Mouse (Mus musculus): ENCODE results near the gene Hist2h2aa2. TPM values are rescaled to one million over a fixed set of nuclear protein-coding genes. Genes with fewer than 3 reads are reported as not detected.
"Not testable (repeated sequence)": the region's sequence is repeated elsewhere in the genome, so short reads cannot be mapped to it uniquely, and the experiment has no call there.

Gene Hist2h2aa2
- polyA plus RNA-seq, 1 experiment: 162 TPM

- Histone ChIP-seq H3K36me3 (ENCODE audit: control insufficient read depth, insufficient read depth, low read length) (no peaks in the 10 kb centered on the region), H3K4me3 (ENCODE audit: insufficient read depth, low read depth, low read length) (no peak overlapping the region), H3K27ac (ENCODE audit: insufficient read depth, low read depth, low read length) (no peak overlapping the region), H3K4me1 (ENCODE audit: control insufficient read depth, insufficient read depth, low read length) (peaks cover 10% of the 10 kb centered on the region; the same call in 1 of the 2 replicates), H3K27me3 (replicated peaks; ENCODE audit: control insufficient read depth, insufficient read depth, low read length) (no peaks in the 10 kb centered on the region)
- TF ChIP-seq POLR2A (IDR thresholded peaks at IDR 0.05; ENCODE audit: low read depth, low read length) (no peak), CTCF (conservative IDR thresholded peaks at IDR 0.05; ENCODE audit: insufficient read depth, insufficient read length, low read depth, low read length) (no peak)
- WGBS: 81% methylated on average over 9 of the region's 9 CpGs
- DNase-seq: peak; percentile 9
Measured at GRCm38 (mm10) chr3:96240799-96241197, 722 bp upstream of the Hist2h2aa2 start.

- H3K4me1 ChIP-seq (ENCODE audit: control insufficient read depth, insufficient read depth, low read length); H3K36me3 ChIP-seq (ENCODE audit: control insufficient read depth, insufficient read depth, low read length); H3K27me3 ChIP-seq (replicated peaks; ENCODE audit: control insufficient read depth, insufficient read depth, low read length): not testable (repeated sequence)
- peak within 1 kb of the TSS; percentile 65 for H3K4me3 ChIP-seq (ENCODE audit: insufficient read depth, low read depth, low read length)
- WGBS: 3% methylated on average over 22 of the region's 68 CpGs
- H3K27ac ChIP-seq (ENCODE audit: insufficient read depth, low read depth, low read length): peak within 1 kb of the TSS; percentile 86
- peak; percentile 73 for DNase-seq
Measured at GRCm38 (mm10) chr3:96238954-96239793, 902 bp downstream of the Hist2h2aa2 start, which contains the start of gene Hist2h3c2. TSS of gene Hist2h3c2 (minus strand) at chr3:96239127.

GRCm38 (mm10) chr3:96237904-96238511, 2.1 kb downstream of the Hist2h2aa2 start:
- WGBS: 24% methylated on average over 12 of the region's 12 CpGs
- no peaks in the 10 kb centered on the region for H3K36me3 ChIP-seq (ENCODE audit: control insufficient read depth, insufficient read depth, low read length)
- no peak overlapping the region for H3K27ac ChIP-seq (ENCODE audit: insufficient read depth, low read depth, low read length)
- TF ChIP-seq POLR2A (IDR thresholded peaks at IDR 0.05; ENCODE audit: low read depth, low read length): no peak
- TF ChIP-seq CTCF (conservative IDR thresholded peaks at IDR 0.05; ENCODE audit: insufficient read depth, insufficient read length, low read depth, low read length): no peak
- H3K27me3 ChIP-seq (replicated peaks; ENCODE audit: control insufficient read depth, insufficient read depth, low read length): no peaks in the 10 kb centered on the region
- no peak overlapping the region for H3K4me3 ChIP-seq (ENCODE audit: insufficient read depth, low read depth, low read length)
- no peak for DNase-seq
- peaks cover 3% of the 10 kb centered on the region; the same call in 1 of the 2 replicates for H3K4me1 ChIP-seq (ENCODE audit: control insufficient read depth, insufficient read depth, low read length)

- Histone ChIP-seq H3K4me3 (ENCODE audit: insufficient read depth, low read depth, low read length) (no peak overlapping the region), H3K27ac (ENCODE audit: insufficient read depth, low read depth, low read length) (no peak overlapping the region), H3K36me3 (ENCODE audit: control insufficient read depth, insufficient read depth, low read length) (no peaks in the 10 kb centered on the region), H3K27me3 (replicated peaks; ENCODE audit: control insufficient read depth, insufficient read depth, low read length) (no peaks in the 10 kb centered on the region), H3K4me1 (ENCODE audit: control insufficient read depth, insufficient read depth, low read length) (peaks cover 3% of the 10 kb centered on the region; the same call in 1 of the 2 replicates)
- no peak for DNase-seq
- TF ChIP-seq POLR2A (IDR thresholded peaks at IDR 0.05; ENCODE audit: low read depth, low read length) (no peak), CTCF (conservative IDR thresholded peaks at IDR 0.05; ENCODE audit: insufficient read depth, insufficient read length, low read depth, low read length) (no peak)
- 79% methylated on average over 7 of the region's 7 CpGs for WGBS
Measured at GRCm38 (mm10) chr3:96237335-96237903, 2.7 kb downstream of the Hist2h2aa2 start.

GRCm38 (mm10) chr3:96236834-96237334, 3.2 kb downstream of the Hist2h2aa2 start:
- Histone ChIP-seq H3K36me3 (ENCODE audit: control insufficient read depth, insufficient read depth, low read length) (no peaks in the 10 kb centered on the region), H3K27ac (ENCODE audit: insufficient read depth, low read depth, low read length) (no peak overlapping the region), H3K27me3 (replicated peaks; ENCODE audit: control insufficient read depth, insufficient read depth, low read length) (no peaks in the 10 kb centered on the region), H3K4me1 (ENCODE audit: control insufficient read depth, insufficient read depth, low read length) (peaks cover 3% of the 10 kb centered on the region; the same call in 1 of the 2 replicates), H3K4me3 (ENCODE audit: insufficient read depth, low read depth, low read length) (no peak overlapping the region)
- no peak for TF ChIP-seq CTCF (conservative IDR thresholded peaks at IDR 0.05; ENCODE audit: insufficient read depth, insufficient read length, low read depth, low read length)
- TF ChIP-seq POLR2A (IDR thresholded peaks at IDR 0.05; ENCODE audit: low read depth, low read length): no peak
- 70% methylated on average over 4 of the region's 4 CpGs for WGBS
- no peak for DNase-seq

- H3K36me3 ChIP-seq (ENCODE audit: control insufficient read depth, insufficient read depth, low read length): no peaks in the 10 kb centered on the region
- H3K27ac ChIP-seq (ENCODE audit: insufficient read depth, low read depth, low read length): no peak overlapping the region
- WGBS: 65% methylated on average over 3 of the region's 3 CpGs
- H3K4me3 ChIP-seq (ENCODE audit: insufficient read depth, low read depth, low read length): no peak overlapping the region
- TF ChIP-seq POLR2A (IDR thresholded peaks at IDR 0.05; ENCODE audit: low read depth, low read length) (no peak), CTCF (conservative IDR thresholded peaks at IDR 0.05; ENCODE audit: insufficient read depth, insufficient read length, low read depth, low read length) (no peak)
- no peak for DNase-seq
- peaks cover 1% of the 10 kb centered on the region; the same call in 1 of the 2 replicates for H3K4me1 ChIP-seq (ENCODE audit: control insufficient read depth, insufficient read depth, low read length)
- H3K27me3 ChIP-seq (replicated peaks; ENCODE audit: control insufficient read depth, insufficient read depth, low read length): no peaks in the 10 kb centered on the region
Measured at GRCm38 (mm10) chr3:96235836-96236235, 4.2 kb downstream of the Hist2h2aa2 start.

GRCm38 (mm10) chr3:96234914-96235313, 5.2 kb downstream of the Hist2h2aa2 start:
- no peaks in the 10 kb centered on the region for H3K36me3 ChIP-seq (ENCODE audit: control insufficient read depth, insufficient read depth, low read length)
- no peaks in the 10 kb centered on the region; the same call in 1 of the 2 replicates for H3K4me1 ChIP-seq (ENCODE audit: control insufficient read depth, insufficient read depth, low read length)
- H3K27ac ChIP-seq (ENCODE audit: insufficient read depth, low read depth, low read length): no peak overlapping the region
- no peaks in the 10 kb centered on the region for H3K27me3 ChIP-seq (replicated peaks; ENCODE audit: control insufficient read depth, insufficient read depth, low read length)
- WGBS: 95% methylated on average over 2 of the region's 2 CpGs
- H3K4me3 ChIP-seq (ENCODE audit: insufficient read depth, low read depth, low read length): no peak overlapping the region
- no peak for DNase-seq
- TF ChIP-seq POLR2A (IDR thresholded peaks at IDR 0.05; ENCODE audit: low read depth, low read length) (no peak), CTCF (conservative IDR thresholded peaks at IDR 0.05; ENCODE audit: insufficient read depth, insufficient read length, low read depth, low read length) (no peak)

All from kidney, adult 2 months (tissue).